Mouse (Mus musculus) cerebellum, adult 8-10 months (tissue): ENCODE results near the gene Olfr507.
"Not testable (repeated sequence)": the region's sequence is repeated elsewhere in the genome, so short reads cannot be mapped to it uniquely, and the experiment has no call there.

Experiments
- DNase-seq: peaks from one replicate; pipeline ENCODE4 v3.0.0; 2022

The Olfr507 gene

GRCm38 (mm10) chr7:108621514-108621913, at the start of gene Olfr507:
TSS of gene Olfr507 (plus strand) at chr7:108621814.
- DNase-seq, result no peak

GRCm38 (mm10) chr7:108589797-108590196, 31.8 kb upstream of the Olfr507 start:
- DNase-seq, result no peak

- DNase-seq, result not testable (repeated sequence)
Measured at GRCm38 (mm10) chr7:108601916-108602315, 19.7 kb upstream of the Olfr507 start.

GRCm38 (mm10) chr7:108610487-108610886, 11.1 kb upstream of the Olfr507 start, which contains the start of gene Olfr506:
TSS of gene Olfr506 (plus strand) at chr7:108610787.
- DNase-seq, result no peak

GRCm38 (mm10) chr7:108614110-108614509, 7.5 kb upstream of the Olfr507 start:
- no peak for DNase-seq

GRCm38 (mm10) chr7:108616781-108617180, 4.8 kb upstream of the Olfr507 start:
- DNase-seq, result not testable (repeated sequence)

GRCm38 (mm10) chr7:108629694-108630093, 8.1 kb downstream of the Olfr507 start, which contains the start of gene Olfr508:
TSS of gene Olfr508 (plus strand) at chr7:108629994.
- no peak for DNase-seq

GRCm38 (mm10) chr7:108651806-108652205, 30.2 kb downstream of the Olfr507 start, which contains the start of gene Olfr509:
TSS of gene Olfr509 (minus strand) at chr7:108651906.
- DNase-seq, result no peak

GRCm38 (mm10) chr7:108662419-108662818, 40.8 kb downstream of the Olfr507 start:
- DNase-seq, result no peak

GRCm38 (mm10) chr7:108666118-108666517, 44.5 kb downstream of the Olfr507 start, which contains the start of gene Olfr510:
TSS of gene Olfr510 (plus strand) at chr7:108666418.
- no peak for DNase-seq

GRCm38 (mm10) chr7:108671058-108671457, 49.4 kb downstream of the Olfr507 start:
- no peak for DNase-seq
